Mouse (Mus musculus): ENCODE measurements at regions not wholly inside any gene's neighbourhood (a gene's known extent, or its start where the extent isn't known, plus 50 kb on each side); places are given as distances from the start of the nearest gene placed in this dataset.

- dilution Hi-C loops (cut with MboI; ENCODE audit: extremely low pct_ligation_motif_present, extremely low pct_unique_long_range_greater_than_20kb, low sequenced_read_pairs) (no loop called here), in situ Hi-C loops (cut with MboI; ENCODE audit: low pct_ligation_motif_present, low pct_unique_long_range_greater_than_20kb, low sequenced_read_pairs) (loop anchor here (25.0 kb wide), 3 partner anchors 128 to 528 kb away; partner anchors contain the start of gene Phlda1)
- no peaks in the 10 kb centered on the region for H3K9me3 ChIP-seq (replicated peaks; ENCODE audit: low read length)
- no peak overlapping the region for H3K4me2 ChIP-seq (ENCODE audit: insufficient read depth, low read depth, poor library complexity, severe bottlenecking)
- no peaks in the 10 kb centered on the region for H3K36me3 ChIP-seq (replicated peaks in 1 of 2; ENCODE audit: control insufficient read depth in 1 of 2, insufficient read depth in 1 of 2, low read length in 1 of 2)
- no peak for DNase-seq (ENCODE audit: extremely low read depth)
- H3K79me2 ChIP-seq (replicated peaks; ENCODE audit: control insufficient read depth, extremely low read depth, insufficient read depth, poor library complexity, severe bottlenecking): no peaks in the 10 kb centered on the region
- peaks cover 0 to 4% of the 10 kb centered on the region in 2 experiments; a peak in 1 of 4 replicates for H3K4me1 ChIP-seq (ENCODE audit: control insufficient read depth in 1 of 2, insufficient read depth in 2 of 2)
- H3K27me3 ChIP-seq (replicated peaks): no peaks in the 10 kb centered on the region
- H3K27ac ChIP-seq (ENCODE audit: insufficient read depth, low read depth): no peak overlapping the region
- H3K4me3 ChIP-seq (replicated peaks in 1 of 3; ENCODE audit: low read depth in 2 of 3, low read length in 2 of 3, poor library complexity in 1 of 3): no peak overlapping the region
- TF ChIP-seq MAX (IDR thresholded peaks at IDR 0.05; ENCODE audit: low read length) (no peak), USF2 (conservative IDR thresholded peaks at IDR 0.05; ENCODE audit: low read depth, low read length) (no peak), UBTF (IDR thresholded peaks at IDR 0.05; ENCODE audit: low read depth, low read length) (no peak), EP300 (IDR thresholded peaks at IDR 0.05; ENCODE audit: low read length) (no peak), ETS1 (conservative IDR thresholded peaks at IDR 0.05; ENCODE audit: low read depth, low read length) (no peak), ELF1 (IDR thresholded peaks at IDR 0.05; ENCODE audit: low read depth, low read length) (no peak), USF1 (IDR thresholded peaks at IDR 0.05; ENCODE audit: low read depth, low read length) (no peak), SIN3A (IDR thresholded peaks at IDR 0.05; ENCODE audit: low read length) (no peak), ZC3H11A (IDR thresholded peaks at IDR 0.05; ENCODE audit: low read depth, low read length) (no peak), KAT2A (IDR thresholded peaks at IDR 0.05; ENCODE audit: insufficient replicate concordance, low read length) (no peak), ZMIZ1 (IDR thresholded peaks at IDR 0.05; ENCODE audit: low read depth, low read length) (no peak), CHD2 (IDR thresholded peaks at IDR 0.05; ENCODE audit: low read length) (no peak), MAZ (IDR thresholded peaks at IDR 0.05; ENCODE audit: low read depth, low read length) (no peak), ZNF384 (IDR thresholded peaks at IDR 0.05; ENCODE audit: low read depth, low read length) (no peak), MXI1 (IDR thresholded peaks at IDR 0.05; ENCODE audit: low read depth, low read length) (no peak), BHLHE40 (IDR thresholded peaks at IDR 0.05; ENCODE audit: low read depth, low read length) (no peak), ZKSCAN1 (IDR thresholded peaks at IDR 0.05; ENCODE audit: borderline replicate concordance, low read depth, low read length) (no peak), MYC (IDR thresholded peaks at IDR 0.05; ENCODE audit: low read depth, low read length) (no peak), PAX5 (IDR thresholded peaks at IDR 0.05; ENCODE audit: low read length) (no peak), RCOR1 (conservative IDR thresholded peaks at IDR 0.05; ENCODE audit: low read depth, low read length) (no peak)
- no peak overlapping the region for H3K9ac ChIP-seq (ENCODE audit: insufficient read depth, low read depth)
These were observed 133.8 kb downstream of the Phlda1 start for GRCm38 (mm10) chr10:111639866-111640265.

DNA sequence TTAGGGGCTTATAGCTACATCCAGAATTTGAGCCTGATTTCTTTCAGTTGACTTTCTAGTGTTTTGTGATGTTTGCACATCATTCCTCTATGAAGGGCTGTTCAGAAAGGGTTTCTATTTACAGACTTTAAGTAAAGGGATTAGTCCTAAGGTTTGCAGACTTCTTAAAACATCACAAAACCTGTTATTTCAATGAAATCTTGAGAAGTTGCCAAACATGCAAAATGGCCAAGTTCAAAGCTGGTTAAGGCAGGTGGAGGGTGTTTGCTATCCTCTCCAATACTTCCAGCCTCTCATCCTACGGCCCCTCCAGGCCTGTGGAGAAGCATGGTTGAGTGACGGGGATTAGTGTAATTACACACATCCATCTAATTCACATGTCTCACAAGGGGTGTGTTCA, 136.6 kb downstream of the Phlda1 start:
- Histone ChIP-seq H3K4me2 (ENCODE audit: insufficient read depth, low read depth, poor library complexity, severe bottlenecking) (no peak overlapping the region), H3K27me3 (replicated peaks) (no peaks in the 10 kb centered on the region), H3K27ac (ENCODE audit: insufficient read depth, low read depth) (no peak overlapping the region), H3K79me2 (replicated peaks; ENCODE audit: control insufficient read depth, extremely low read depth, insufficient read depth, poor library complexity, severe bottlenecking) (no peaks in the 10 kb centered on the region), H3K9me3 (replicated peaks; ENCODE audit: low read length) (no peaks in the 10 kb centered on the region), H3K9ac (ENCODE audit: insufficient read depth, low read depth) (no peak overlapping the region), H3K36me3 (replicated peaks in 1 of 2; ENCODE audit: control insufficient read depth in 1 of 2, insufficient read depth in 1 of 2, low read length in 1 of 2) (no peaks in the 10 kb centered on the region), H3K4me1 (ENCODE audit: control insufficient read depth in 1 of 2, insufficient read depth in 2 of 2) (no peaks in the 10 kb centered on the region), H3K4me3 (replicated peaks in 1 of 3; ENCODE audit: low read depth in 2 of 3, low read length in 2 of 3, poor library complexity in 1 of 3) (no peak overlapping the region)
- DNase-seq (ENCODE audit: extremely low read depth): no peak
- dilution Hi-C loops (cut with MboI; ENCODE audit: extremely low pct_ligation_motif_present, extremely low pct_unique_long_range_greater_than_20kb, low sequenced_read_pairs) (no loop called here), in situ Hi-C loops (cut with MboI; ENCODE audit: low pct_ligation_motif_present, low pct_unique_long_range_greater_than_20kb, low sequenced_read_pairs) (loop anchor here (25.0 kb wide), 3 partner anchors 130 to 530 kb away; partner anchors contain the start of gene Phlda1)
- TF ChIP-seq ELF1 (IDR thresholded peaks at IDR 0.05; ENCODE audit: low read depth, low read length): no peak
- no peak for TF ChIP-seq CTCF (conservative IDR thresholded peaks at IDR 0.05 in 1 of 2, IDR thresholded peaks at IDR 0.05 in 1 of 2; ENCODE audit: low read depth in 2 of 2, low read length in 2 of 2)
- TF ChIP-seq MAX (IDR thresholded peaks at IDR 0.05; ENCODE audit: low read length): no peak
- no peak for TF ChIP-seq GABPA (IDR thresholded peaks at IDR 0.05; ENCODE audit: insufficient replicate concordance, low read depth, low read length)
